Mouse (Mus musculus): ENCODE measurements around the gene Ubqlnl. TPM values are rescaled to one million over a fixed set of nuclear protein-coding genes. Genes with fewer than 3 reads are reported as not detected.

Ubqlnl gene
- polyA plus RNA-seq (2015; fragmentation: Nextera tagmentation; extraction: Ambion mirVana) = not detected in 2 replicates

GRCm38 (mm10) chr7:104150456-104150855 is at the start of gene Ubqlnl:
Gene Ubqlnl (minus strand): TSS chr7:104150556.

GRCm38 (mm10) chr7:104195885-104196284 is 45.5 kb upstream of the Ubqlnl start, which contains the start of gene Olfr649:
Gene Olfr649 (minus strand): TSS chr7:104195985.

GRCm38 (mm10) chr7:104183292-104183691 is 32.9 kb upstream of the Ubqlnl start, which contains the start of gene Olfr648:
Gene Olfr648 (minus strand): TSS chr7:104183392.

GRCm38 (mm10) chr7:104143179-104143578 is 7.2 kb downstream of the Ubqlnl start, which contains the start of gene Ubqln3:
Gene Ubqln3 (minus strand): TSS chr7:104143279.

GRCm38 (mm10) chr7:104137305-104137704 is 13.1 kb downstream of the Ubqlnl start, which contains the start of gene Olfr643:
Gene Olfr643 (minus strand): TSS chr7:104137405.

GRCm38 (mm10) chr7:104129726-104130125 is 20.6 kb downstream of the Ubqlnl start, which contains the start of gene Ubqln5:
Gene Ubqln5 (minus strand): TSS chr7:104129826.

GRCm38 (mm10) chr7:104104757-104104972 is 45.7 kb downstream of the Ubqlnl start, which contains the start of gene Olfr646:
Gene Olfr646 (plus strand): TSS chr7:104104873.

Other genes starting within 250 kb of the Ubqlnl start
- gene Olfr65, start 247.1 kb downstream of the Ubqlnl start, polyA plus RNA-seq (2015; fragmentation: Nextera tagmentation; extraction: Ambion mirVana) = not detected in 2 replicates
- gene Olfr631, start 221.7 kb downstream of the Ubqlnl start, polyA plus RNA-seq (2015; fragmentation: Nextera tagmentation; extraction: Ambion mirVana) = not detected in 2 replicates
- gene Olfr632, start 216.2 kb downstream of the Ubqlnl start, polyA plus RNA-seq (2015; fragmentation: Nextera tagmentation; extraction: Ambion mirVana) = not detected in 2 replicates
- not detected in 2 replicates for gene Olfr633, start 206.1 kb downstream of the Ubqlnl start, polyA plus RNA-seq (2015; fragmentation: Nextera tagmentation; extraction: Ambion mirVana)
- not detected in 2 replicates for gene Olfr635, start 179.4 kb downstream of the Ubqlnl start, polyA plus RNA-seq (2015; fragmentation: Nextera tagmentation; extraction: Ambion mirVana)
- gene Olfr638, start 151.8 kb downstream of the Ubqlnl start, polyA plus RNA-seq (2015; fragmentation: Nextera tagmentation; extraction: Ambion mirVana) = not detected in 2 replicates
- gene Olfr639, start 133.3 kb downstream of the Ubqlnl start, polyA plus RNA-seq (2015; fragmentation: Nextera tagmentation; extraction: Ambion mirVana) = 0.04 TPM in 1 of 2 replicates, not detected in the other
- not detected in 2 replicates for gene Olfr640, start 125.0 kb downstream of the Ubqlnl start, polyA plus RNA-seq (2015; fragmentation: Nextera tagmentation; extraction: Ambion mirVana)
- gene Olfr641, start 115.1 kb downstream of the Ubqlnl start, polyA plus RNA-seq (2015; fragmentation: Nextera tagmentation; extraction: Ambion mirVana) = not detected in 2 replicates
- gene Olfr642, start 97.9 kb downstream of the Ubqlnl start, polyA plus RNA-seq (2015; fragmentation: Nextera tagmentation; extraction: Ambion mirVana) = not detected in 2 replicates
- not detected in 2 replicates for gene 4930516K23Rik, start 89.1 kb downstream of the Ubqlnl start, polyA plus RNA-seq (2015; fragmentation: Nextera tagmentation; extraction: Ambion mirVana)
- not detected in 2 replicates for gene Olfr644, start 78.7 kb downstream of the Ubqlnl start, polyA plus RNA-seq (2015; fragmentation: Nextera tagmentation; extraction: Ambion mirVana)
- gene Olfr645, start 65.1 kb downstream of the Ubqlnl start, polyA plus RNA-seq (2015; fragmentation: Nextera tagmentation; extraction: Ambion mirVana) = not detected in 2 replicates
- not detected in 2 replicates for gene Olfr646, start 45.7 kb downstream of the Ubqlnl start, polyA plus RNA-seq (2015; fragmentation: Nextera tagmentation; extraction: Ambion mirVana)
- not detected in 2 replicates for gene Ubqln5, start 20.7 kb downstream of the Ubqlnl start, polyA plus RNA-seq (2015; fragmentation: Nextera tagmentation; extraction: Ambion mirVana)
- gene Olfr643, start 13.2 kb downstream of the Ubqlnl start, polyA plus RNA-seq (2015; fragmentation: Nextera tagmentation; extraction: Ambion mirVana) = not detected in 2 replicates
- gene Ubqln3, start 7.3 kb downstream of the Ubqlnl start, polyA plus RNA-seq (2015; fragmentation: Nextera tagmentation; extraction: Ambion mirVana) = not detected in 2 replicates
- not detected in 2 replicates for gene Olfm5, start 14.3 kb upstream of the Ubqlnl start, polyA plus RNA-seq (2015; fragmentation: Nextera tagmentation; extraction: Ambion mirVana)
- gene Olfr648, start 32.8 kb upstream of the Ubqlnl start, polyA plus RNA-seq (2015; fragmentation: Nextera tagmentation; extraction: Ambion mirVana) = 0.32 and 0.45 TPM in 2 replicates
- not detected in 2 replicates for gene Olfr649, start 45.4 kb upstream of the Ubqlnl start, polyA plus RNA-seq (2015; fragmentation: Nextera tagmentation; extraction: Ambion mirVana)
- gene Trim6, start 68.2 kb upstream of the Ubqlnl start, polyA plus RNA-seq (2015; fragmentation: Nextera tagmentation; extraction: Ambion mirVana) = 0.20 and 0.31 TPM in 2 replicates
- gene Trim34a, start 93.9 kb upstream of the Ubqlnl start, polyA plus RNA-seq (2015; fragmentation: Nextera tagmentation; extraction: Ambion mirVana) = 1.3 and 1.4 TPM in 2 replicates
- gene Trim5, start 137.5 kb upstream of the Ubqlnl start, polyA plus RNA-seq (2015; fragmentation: Nextera tagmentation; extraction: Ambion mirVana) = 0.31 and 0.55 TPM in 2 replicates
- 2.7 and 2.9 TPM in 2 replicates for gene Trim12a, start 164.9 kb upstream of the Ubqlnl start, polyA plus RNA-seq (2015; fragmentation: Nextera tagmentation; extraction: Ambion mirVana)
- not detected in 2 replicates for gene Trim34b, start 178.9 kb upstream of the Ubqlnl start, polyA plus RNA-seq (2015; fragmentation: Nextera tagmentation; extraction: Ambion mirVana)
- 0.89 and 0.90 TPM in 2 replicates for gene Trim12c, start 202.8 kb upstream of the Ubqlnl start, polyA plus RNA-seq (2015; fragmentation: Nextera tagmentation; extraction: Ambion mirVana)
- gene Trim30b, start 219.3 kb upstream of the Ubqlnl start, polyA plus RNA-seq (2015; fragmentation: Nextera tagmentation; extraction: Ambion mirVana) = 0.11 and 0.21 TPM in 2 replicates